Mouse (Mus musculus): ENCODE measurements around the gene Neb. TPM values are rescaled to one million over a fixed set of nuclear protein-coding genes. Genes with fewer than 3 reads are reported as not detected.

Gene Neb
- polyA plus RNA-seq, 1 experiment from 2014 or later: 1.0 TPM

DNA sequence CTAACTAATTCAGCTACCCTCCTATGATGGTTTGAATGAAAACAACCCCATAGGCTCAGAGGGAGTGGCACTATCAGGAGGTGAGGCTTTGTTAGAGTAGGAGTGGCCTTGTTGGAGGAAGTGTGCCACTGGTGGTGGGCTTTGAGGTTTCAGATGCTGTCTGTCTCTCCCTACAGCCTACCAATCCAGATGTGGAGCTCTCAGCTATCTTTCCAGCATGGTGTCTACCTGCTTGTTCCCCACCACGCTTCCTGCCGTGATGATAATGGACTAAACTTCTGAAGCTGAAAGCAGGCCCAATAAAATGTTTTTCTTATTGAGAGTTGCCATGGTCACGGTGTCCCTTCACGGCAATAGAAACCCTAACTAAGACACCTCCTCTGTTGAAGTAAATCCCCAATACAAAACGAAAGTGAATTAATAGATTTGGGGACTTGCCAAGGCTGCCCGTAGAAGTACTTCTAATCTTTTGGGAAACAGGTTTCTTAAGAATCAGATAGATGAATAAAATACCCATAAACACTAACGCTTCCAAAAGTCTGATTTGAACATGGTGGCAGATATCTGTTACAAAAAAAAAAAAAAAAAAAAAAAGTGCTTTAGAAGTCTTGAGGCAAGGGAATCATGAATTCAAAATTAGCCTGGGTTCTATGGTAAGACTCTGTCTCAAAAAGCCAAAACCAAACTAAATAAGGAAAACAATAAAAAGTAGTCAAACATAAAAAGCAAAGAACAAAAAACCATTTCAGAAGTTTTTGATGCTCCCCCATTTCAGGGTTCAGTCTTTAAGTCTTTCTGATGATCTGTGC is 63.1 kb downstream of the Neb start:
- H3K36me3 ChIP-seq (ENCODE audit: control insufficient read depth, insufficient read depth, low read length): no peaks in the 10 kb centered on the region
- H3K27ac ChIP-seq (ENCODE audit: low read length): no peak overlapping the region
- no peak overlapping the region for H3K4me3 ChIP-seq (ENCODE audit: low read depth, low read length)
- H3K4me2 ChIP-seq (replicated peaks; ENCODE audit: low read depth, low read length): no peak overlapping the region
- H3K9ac ChIP-seq (replicated peaks; ENCODE audit: low read depth, low read length): no peak overlapping the region
- H3K9me3 ChIP-seq (ENCODE audit: control insufficient read depth, low read depth, low read length): no peaks in the 10 kb centered on the region
- no peak for ATAC-seq (ENCODE audit: insufficient number of reproducible peaks, insufficient read depth, low FRiP score, low read depth)
- whole genome bisulfite sequencing: 95% methylated on average over 7 of the region's 7 CpGs
- no peaks in the 10 kb centered on the region for H3K4me1 ChIP-seq (ENCODE audit: control insufficient read depth, insufficient read depth, low read length)
- no peaks in the 10 kb centered on the region for H3K27me3 ChIP-seq (ENCODE audit: control insufficient read depth, insufficient read depth, low read length)

DNA sequence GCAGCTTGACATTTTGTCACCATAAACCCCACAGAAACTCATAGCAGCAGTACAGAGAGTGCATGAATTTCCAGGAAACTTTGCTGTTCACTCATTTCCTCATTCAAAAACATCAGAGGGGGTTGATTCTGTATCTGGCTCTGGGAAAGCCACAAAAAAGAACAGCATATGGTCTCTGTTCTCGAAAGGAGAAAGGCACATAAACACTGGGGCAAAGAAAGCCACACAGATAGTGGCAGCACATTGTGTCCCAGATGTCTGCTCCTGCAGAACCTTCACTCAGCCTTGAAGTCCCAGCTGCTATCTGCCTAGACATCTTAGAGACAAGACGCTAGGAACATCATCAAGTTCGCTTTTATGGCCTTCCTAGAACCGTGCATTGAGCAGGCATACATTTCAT is 67.5 kb downstream of the Neb start:
- 84% methylated on average over 4 of the region's 4 CpGs for WGBS

DNA sequence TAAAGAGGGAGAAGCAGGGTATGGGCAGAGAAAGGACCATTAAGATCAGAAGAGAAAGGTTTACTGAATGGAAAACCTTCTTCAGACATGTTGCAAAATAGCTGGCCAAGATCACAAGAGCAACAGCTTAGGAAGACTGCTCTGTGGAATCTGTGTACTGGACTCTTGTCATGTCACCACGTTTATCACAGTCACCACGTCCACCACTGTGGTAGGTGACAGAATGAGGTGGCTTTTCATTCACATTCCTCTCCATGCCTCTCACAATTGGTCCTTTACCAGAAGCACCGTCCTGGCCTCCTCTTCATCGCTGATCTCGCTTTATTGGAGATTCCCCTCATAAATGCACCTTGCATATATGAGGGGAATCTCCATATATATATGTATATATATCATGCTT is 71.6 kb downstream of the Neb start:
- Histone ChIP-seq H3K9ac (replicated peaks; ENCODE audit: low read depth, low read length) (no peak overlapping the region), H3K9me3 (ENCODE audit: control insufficient read depth, low read depth, low read length) (no peaks in the 10 kb centered on the region), H3K36me3 (ENCODE audit: control insufficient read depth, insufficient read depth, low read length) (no peaks in the 10 kb centered on the region), H3K27ac (ENCODE audit: low read length) (no peak overlapping the region), H3K27me3 (ENCODE audit: control insufficient read depth, insufficient read depth, low read length) (no peaks in the 10 kb centered on the region), H3K4me2 (replicated peaks; ENCODE audit: low read depth, low read length) (no peak overlapping the region), H3K4me3 (ENCODE audit: low read depth, low read length) (no peak overlapping the region), H3K4me1 (ENCODE audit: control insufficient read depth, insufficient read depth, low read length) (no peaks in the 10 kb centered on the region)
- WGBS: 76% methylated on average over 5 of the region's 5 CpGs
- ATAC-seq (ENCODE audit: insufficient number of reproducible peaks, insufficient read depth, low FRiP score, low read depth): no peak

More for the DNA sequence above, 67.5 kb downstream of the Neb start:
- no peaks in the 10 kb centered on the region for H3K36me3 ChIP-seq (ENCODE audit: control insufficient read depth, insufficient read depth, low read length)
- no peak overlapping the region for H3K9ac ChIP-seq (replicated peaks; ENCODE audit: low read depth, low read length)
- no peak overlapping the region for H3K4me3 ChIP-seq (ENCODE audit: low read depth, low read length)
- no peak for ATAC-seq (ENCODE audit: insufficient number of reproducible peaks, insufficient read depth, low FRiP score, low read depth)
- no peak overlapping the region for H3K27ac ChIP-seq (ENCODE audit: low read length)
- no peaks in the 10 kb centered on the region for H3K4me1 ChIP-seq (ENCODE audit: control insufficient read depth, insufficient read depth, low read length)
- H3K9me3 ChIP-seq (ENCODE audit: control insufficient read depth, low read depth, low read length): no peaks in the 10 kb centered on the region
- H3K27me3 ChIP-seq (ENCODE audit: control insufficient read depth, insufficient read depth, low read length): no peaks in the 10 kb centered on the region
- no peak overlapping the region for H3K4me2 ChIP-seq (replicated peaks; ENCODE audit: low read depth, low read length)

DNA sequence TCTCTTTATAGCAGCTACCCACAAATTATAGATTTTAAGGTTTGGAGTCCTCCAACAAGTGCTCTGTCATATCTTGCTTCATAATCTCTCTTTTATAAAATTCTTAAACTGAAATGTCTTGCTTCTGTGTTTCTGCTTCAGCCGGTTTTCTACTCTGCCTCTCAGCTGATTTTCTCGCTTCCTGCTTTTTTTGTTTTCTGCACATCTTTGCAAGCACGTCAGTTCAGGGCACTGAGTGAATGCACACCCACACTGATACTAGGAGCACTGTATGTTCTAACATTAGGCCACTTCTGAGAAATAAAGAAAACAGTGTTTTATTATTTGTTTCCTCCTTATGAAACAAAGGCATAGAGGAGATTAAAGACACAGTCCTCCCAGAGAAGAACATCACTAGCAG is 73.7 kb downstream of the Neb start:
- Histone ChIP-seq H3K27ac (ENCODE audit: low read length) (no peak overlapping the region), H3K9me3 (ENCODE audit: control insufficient read depth, low read depth, low read length) (no peaks in the 10 kb centered on the region), H3K4me2 (replicated peaks; ENCODE audit: low read depth, low read length) (no peak overlapping the region), H3K4me1 (ENCODE audit: control insufficient read depth, insufficient read depth, low read length) (no peaks in the 10 kb centered on the region), H3K27me3 (ENCODE audit: control insufficient read depth, insufficient read depth, low read length) (no peaks in the 10 kb centered on the region), H3K9ac (replicated peaks; ENCODE audit: low read depth, low read length) (no peak overlapping the region), H3K36me3 (ENCODE audit: control insufficient read depth, insufficient read depth, low read length) (no peaks in the 10 kb centered on the region), H3K4me3 (ENCODE audit: low read depth, low read length) (no peak overlapping the region)
- 84% methylated on average over 3 of the region's 3 CpGs for WGBS
- ATAC-seq (ENCODE audit: insufficient number of reproducible peaks, insufficient read depth, low FRiP score, low read depth): no peak

DNA sequence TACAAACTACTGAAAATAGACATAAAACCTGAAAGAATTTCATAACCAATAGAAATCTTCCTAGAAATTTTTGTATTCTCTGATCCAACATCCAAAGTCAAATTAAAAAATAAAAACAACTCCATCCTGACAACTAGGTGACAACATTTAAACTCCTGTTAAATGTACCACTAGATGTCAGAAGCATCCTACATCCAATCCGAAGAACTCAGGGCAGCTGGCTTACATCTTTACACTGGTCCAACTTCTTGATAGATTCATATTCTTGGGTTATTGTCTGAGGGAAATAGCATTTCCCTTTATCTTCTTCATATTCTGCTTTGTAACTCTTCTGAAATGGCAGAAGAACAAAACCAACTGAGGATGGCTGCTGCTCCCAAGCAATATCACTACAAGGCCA is 74.9 kb downstream of the Neb start:
- Histone ChIP-seq H3K9ac (replicated peaks; ENCODE audit: low read depth, low read length) (no peak overlapping the region), H3K4me2 (replicated peaks; ENCODE audit: low read depth, low read length) (no peak overlapping the region), H3K4me1 (ENCODE audit: control insufficient read depth, insufficient read depth, low read length) (no peaks in the 10 kb centered on the region), H3K27me3 (ENCODE audit: control insufficient read depth, insufficient read depth, low read length) (no peaks in the 10 kb centered on the region), H3K36me3 (ENCODE audit: control insufficient read depth, insufficient read depth, low read length) (no peaks in the 10 kb centered on the region), H3K4me3 (ENCODE audit: low read depth, low read length) (no peak overlapping the region), H3K27ac (ENCODE audit: low read length) (no peak overlapping the region), H3K9me3 (ENCODE audit: control insufficient read depth, low read depth, low read length) (no peaks in the 10 kb centered on the region)
- no peak for ATAC-seq (ENCODE audit: insufficient number of reproducible peaks, insufficient read depth, low FRiP score, low read depth)
- WGBS: 84% methylated on average over 1 of the region's 1 CpGs

DNA sequence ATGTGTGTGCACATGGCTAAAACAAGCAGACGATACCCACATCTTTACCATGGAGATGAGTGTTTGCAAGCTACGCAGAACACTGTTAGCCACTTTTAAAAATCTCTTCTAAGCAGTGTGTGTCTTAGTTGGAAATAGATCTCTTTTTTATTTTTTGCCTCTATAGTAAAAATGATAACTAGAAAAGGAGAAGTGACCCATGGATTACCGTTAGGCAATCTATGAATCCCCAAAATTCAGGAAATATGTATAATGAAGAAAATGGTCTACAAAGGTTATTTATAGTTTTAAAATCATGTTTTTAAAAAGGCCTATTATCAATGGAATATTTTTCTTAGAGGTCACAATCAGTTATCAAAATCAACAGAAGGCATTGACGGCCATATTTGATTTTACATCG is 80.3 kb downstream of the Neb start:
- Histone ChIP-seq H3K27ac (ENCODE audit: low read length) (no peak overlapping the region), H3K9me3 (ENCODE audit: control insufficient read depth, low read depth, low read length) (no peaks in the 10 kb centered on the region), H3K27me3 (ENCODE audit: control insufficient read depth, insufficient read depth, low read length) (no peaks in the 10 kb centered on the region), H3K9ac (replicated peaks; ENCODE audit: low read depth, low read length) (no peak overlapping the region), H3K4me1 (ENCODE audit: control insufficient read depth, insufficient read depth, low read length) (no peaks in the 10 kb centered on the region), H3K36me3 (ENCODE audit: control insufficient read depth, insufficient read depth, low read length) (no peaks in the 10 kb centered on the region), H3K4me2 (replicated peaks; ENCODE audit: low read depth, low read length) (no peak overlapping the region), H3K4me3 (ENCODE audit: low read depth, low read length) (no peak overlapping the region)
- no peak for ATAC-seq (ENCODE audit: insufficient number of reproducible peaks, insufficient read depth, low FRiP score, low read depth)
- 92% methylated on average over 5 of the region's 5 CpGs for WGBS

DNA sequence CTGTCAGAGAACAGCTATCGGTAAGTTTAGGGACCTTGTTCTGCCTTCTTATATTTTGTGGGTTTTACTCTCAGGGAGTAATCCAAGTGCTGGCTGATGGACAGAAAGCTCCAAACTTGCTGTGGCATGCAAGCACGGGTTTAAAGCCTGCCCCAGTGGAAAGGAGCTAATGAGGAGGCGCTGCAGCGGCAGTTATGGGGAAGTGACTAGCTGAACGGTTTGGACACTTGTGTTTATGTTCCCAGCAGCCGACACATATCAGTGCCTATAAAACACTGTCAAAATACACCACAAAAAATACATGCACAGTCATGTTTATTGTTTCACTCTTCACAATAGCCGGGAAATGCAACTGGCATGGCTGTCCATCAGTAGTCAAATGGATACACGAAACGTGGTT is 81.5 kb downstream of the Neb start:
- H3K9ac ChIP-seq (replicated peaks; ENCODE audit: low read depth, low read length): no peak overlapping the region
- H3K36me3 ChIP-seq (ENCODE audit: control insufficient read depth, insufficient read depth, low read length): no peaks in the 10 kb centered on the region
- no peak overlapping the region for H3K4me3 ChIP-seq (ENCODE audit: low read depth, low read length)
- no peaks in the 10 kb centered on the region for H3K4me1 ChIP-seq (ENCODE audit: control insufficient read depth, insufficient read depth, low read length)
- H3K27ac ChIP-seq (ENCODE audit: low read length): no peak overlapping the region
- H3K27me3 ChIP-seq (ENCODE audit: control insufficient read depth, insufficient read depth, low read length): no peaks in the 10 kb centered on the region
- no peak for ATAC-seq (ENCODE audit: insufficient number of reproducible peaks, insufficient read depth, low FRiP score, low read depth)
- no peak overlapping the region for H3K4me2 ChIP-seq (replicated peaks; ENCODE audit: low read depth, low read length)
- H3K9me3 ChIP-seq (ENCODE audit: control insufficient read depth, low read depth, low read length): no peaks in the 10 kb centered on the region
- 69% methylated on average over 9 of the region's 9 CpGs for WGBS

DNA sequence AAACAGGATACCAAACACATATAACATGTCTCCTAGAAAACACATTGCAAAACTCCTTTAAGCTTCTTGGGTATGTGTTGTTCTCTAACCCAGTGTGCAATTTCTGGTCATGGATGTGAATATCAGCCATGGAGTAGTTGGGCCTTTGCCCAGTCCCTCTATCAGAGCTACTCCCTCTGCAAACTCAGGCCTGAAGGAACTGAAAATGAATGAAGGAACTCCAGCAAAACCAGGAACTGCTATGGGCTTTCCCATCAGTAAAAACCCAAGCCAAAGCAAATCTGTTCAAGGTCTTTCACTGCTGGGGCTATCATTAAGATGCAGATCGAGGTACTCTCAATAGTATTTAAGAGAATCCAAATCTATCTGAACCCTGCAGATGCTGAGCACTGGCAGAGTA is 90.8 kb downstream of the Neb start:
- H3K36me3 ChIP-seq (ENCODE audit: control insufficient read depth, insufficient read depth, low read length): no peaks in the 10 kb centered on the region
- H3K27ac ChIP-seq (ENCODE audit: low read length): no peak overlapping the region
- H3K9me3 ChIP-seq (ENCODE audit: control insufficient read depth, low read depth, low read length): no peaks in the 10 kb centered on the region
- no peak overlapping the region for H3K4me3 ChIP-seq (ENCODE audit: low read depth, low read length)
- H3K9ac ChIP-seq (replicated peaks; ENCODE audit: low read depth, low read length): no peak overlapping the region
- H3K27me3 ChIP-seq (ENCODE audit: control insufficient read depth, insufficient read depth, low read length): no peaks in the 10 kb centered on the region
- 45% methylated on average over 1 of the region's 1 CpGs for WGBS
- no peaks in the 10 kb centered on the region for H3K4me1 ChIP-seq (ENCODE audit: control insufficient read depth, insufficient read depth, low read length)
- ATAC-seq (ENCODE audit: insufficient number of reproducible peaks, insufficient read depth, low FRiP score, low read depth): no peak
- no peak overlapping the region for H3K4me2 ChIP-seq (replicated peaks; ENCODE audit: low read depth, low read length)

DNA sequence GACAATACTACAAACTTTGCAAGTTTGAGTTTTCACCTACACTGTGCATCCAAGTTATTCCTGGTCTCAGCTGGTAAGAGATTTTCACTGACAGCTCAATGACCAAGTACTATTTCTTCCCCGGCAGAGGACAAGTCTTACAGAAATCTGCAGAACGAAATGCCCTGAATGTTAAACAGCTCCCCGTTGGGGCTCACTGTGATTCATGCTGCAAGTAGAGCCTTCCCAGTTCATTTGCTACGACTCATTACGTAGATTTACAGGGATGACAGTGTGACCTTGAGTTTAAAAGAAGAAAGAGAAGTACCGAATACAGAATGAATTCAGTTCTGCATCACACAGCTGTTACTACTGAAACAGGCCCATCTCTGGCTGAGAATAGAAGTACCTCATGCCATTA is 91.9 kb downstream of the Neb start:
- H3K4me1 ChIP-seq (ENCODE audit: control insufficient read depth, insufficient read depth, low read length): no peaks in the 10 kb centered on the region
- H3K9me3 ChIP-seq (ENCODE audit: control insufficient read depth, low read depth, low read length): no peaks in the 10 kb centered on the region
- H3K4me2 ChIP-seq (replicated peaks; ENCODE audit: low read depth, low read length): no peak overlapping the region
- no peak for ATAC-seq (ENCODE audit: insufficient number of reproducible peaks, insufficient read depth, low FRiP score, low read depth)
- H3K4me3 ChIP-seq (ENCODE audit: low read depth, low read length): no peak overlapping the region
- H3K9ac ChIP-seq (replicated peaks; ENCODE audit: low read depth, low read length): no peak overlapping the region
- no peaks in the 10 kb centered on the region for H3K36me3 ChIP-seq (ENCODE audit: control insufficient read depth, insufficient read depth, low read length)
- H3K27me3 ChIP-seq (ENCODE audit: control insufficient read depth, insufficient read depth, low read length): no peaks in the 10 kb centered on the region
- WGBS: 66% methylated on average over 6 of the region's 6 CpGs
- H3K27ac ChIP-seq (ENCODE audit: low read length): no peak overlapping the region
